Mouse (Mus musculus): ENCODE results near the gene Rpsa. TPM values are rescaled to one million over a fixed set of nuclear protein-coding genes. Genes with fewer than 3 reads are reported as not detected.

Gene Rpsa
- polyA plus RNA-seq, 1 experiment from 2014 or later, result 675 TPM

DNA sequence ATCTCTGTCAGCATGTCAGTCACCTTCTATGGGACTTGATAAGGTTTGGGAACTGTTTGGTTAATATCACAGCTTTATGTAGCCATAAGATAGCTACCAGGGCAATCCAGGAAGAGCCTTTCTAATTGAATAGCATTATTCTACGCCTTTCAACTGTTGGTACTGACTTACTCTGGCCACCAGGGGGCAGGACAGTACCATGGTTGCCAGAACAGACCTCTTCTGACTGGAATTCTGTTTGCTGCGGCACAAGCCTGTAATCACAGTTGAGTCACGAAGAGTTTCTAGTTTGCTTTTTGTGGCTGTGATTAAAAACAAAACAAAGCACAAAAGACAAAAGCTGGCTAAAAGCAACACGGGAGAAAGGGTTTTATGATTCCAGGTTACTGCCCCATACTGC lies 13.2 kb downstream of the Rpsa start:
- Histone ChIP-seq H3K9me3 (ENCODE audit: control insufficient read depth) (no peaks in the 10 kb centered on the region), H3K4me3 (ENCODE audit: low read depth, low read length) (no peak overlapping the region), H3K27ac (ENCODE audit: low read depth, low read length) (no peak overlapping the region), H3K36me3 (ENCODE audit: control insufficient read depth, insufficient read depth) (no peaks in the 10 kb centered on the region), H3K4me1 (replicated peaks; ENCODE audit: control insufficient read depth, insufficient read depth, low read length) (no peaks in the 10 kb centered on the region), H3K27me3 (replicated peaks; ENCODE audit: control insufficient read depth, insufficient read depth, low read length) (no peaks in the 10 kb centered on the region), H3K4me2 (replicated peaks; ENCODE audit: low read depth) (no peak overlapping the region), H3K9ac (ENCODE audit: low read depth, low read length) (no peak overlapping the region)
- no peak for ATAC-seq
- WGBS, result 4% methylated on average over 4 of the region's 4 CpGs
- TF ChIP-seq CTCF (IDR thresholded peaks at IDR 0.05; ENCODE audit: low read depth), result peak; percentile 95

DNA sequence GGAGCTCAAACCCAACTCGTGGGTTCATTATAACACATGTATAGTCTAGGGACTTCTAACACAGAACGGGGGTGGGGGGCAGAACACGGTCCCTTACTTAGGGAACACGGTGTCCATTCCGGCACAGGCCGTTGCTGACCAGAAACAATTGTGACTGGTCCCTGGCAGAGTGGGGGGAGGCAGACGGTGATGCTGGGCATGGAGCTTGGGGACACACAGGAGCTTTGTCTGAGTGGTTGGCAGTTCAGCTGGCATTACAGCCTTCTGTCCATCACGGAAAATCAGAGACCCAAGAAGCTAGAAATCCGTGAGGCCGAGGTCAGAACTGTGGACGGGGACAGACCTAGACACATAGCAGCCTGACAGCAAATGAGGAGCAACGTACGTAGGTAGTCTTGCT lies 17.0 kb downstream of the Rpsa start:
- no peak for ATAC-seq
- no peak for TF ChIP-seq CTCF (IDR thresholded peaks at IDR 0.05; ENCODE audit: low read depth)
- H3K4me3 ChIP-seq (ENCODE audit: low read depth, low read length), result no peak overlapping the region
- H3K4me1 ChIP-seq (replicated peaks; ENCODE audit: control insufficient read depth, insufficient read depth, low read length), result no peaks in the 10 kb centered on the region
- no peaks in the 10 kb centered on the region for H3K36me3 ChIP-seq (ENCODE audit: control insufficient read depth, insufficient read depth)
- WGBS, result 81% methylated on average over 13 of the region's 13 CpGs
- H3K27me3 ChIP-seq (replicated peaks; ENCODE audit: control insufficient read depth, insufficient read depth, low read length), result no peaks in the 10 kb centered on the region
- H3K9ac ChIP-seq (ENCODE audit: low read depth, low read length), result no peak overlapping the region
- H3K9me3 ChIP-seq (ENCODE audit: control insufficient read depth), result no peaks in the 10 kb centered on the region
- H3K4me2 ChIP-seq (replicated peaks; ENCODE audit: low read depth), result no peak overlapping the region
- no peak overlapping the region for H3K27ac ChIP-seq (ENCODE audit: low read depth, low read length)

DNA sequence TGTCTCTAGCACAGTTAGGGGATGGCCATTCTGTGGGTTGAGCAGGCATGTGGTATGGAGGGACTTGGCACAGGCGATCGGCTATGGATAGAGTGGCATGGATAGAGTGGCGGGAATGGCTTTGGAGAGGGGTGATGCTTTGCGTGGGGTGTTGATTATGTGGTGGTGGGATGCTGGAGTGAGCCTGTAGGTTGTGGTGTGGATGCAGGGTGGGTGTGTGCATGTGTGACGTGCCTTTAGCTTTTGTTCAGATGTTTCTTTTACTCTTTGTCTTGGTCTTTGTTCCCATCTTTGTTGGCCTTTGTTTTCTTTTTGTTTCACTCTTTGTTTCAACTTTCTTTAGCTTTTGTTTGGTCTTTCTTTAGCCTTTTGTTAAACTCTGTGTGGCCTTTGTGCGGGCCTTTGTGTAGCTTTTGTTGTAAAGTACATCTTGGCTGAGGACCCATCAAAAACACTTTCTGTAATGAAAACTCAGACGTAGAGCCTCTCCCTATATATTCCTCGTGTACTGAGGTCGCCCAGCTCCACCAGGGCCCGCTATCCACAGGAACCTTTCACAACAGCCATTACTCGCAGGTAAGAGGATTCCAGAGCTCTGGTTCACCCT lies 21.8 kb downstream of the Rpsa start, which contains the start of gene Mobp:
TSS of gene Mobp (plus strand) at position 486 of the 607 bp plus-strand sequence.
- H3K4me2 ChIP-seq (replicated peaks; ENCODE audit: low read depth), result no peak within 1 kb of the TSS
- H3K4me1 ChIP-seq (replicated peaks; ENCODE audit: control insufficient read depth, insufficient read depth, low read length), result no peaks in the 10 kb centered on the region
- no peaks in the 10 kb centered on the region for H3K27me3 ChIP-seq (replicated peaks; ENCODE audit: control insufficient read depth, insufficient read depth, low read length)

DNA sequence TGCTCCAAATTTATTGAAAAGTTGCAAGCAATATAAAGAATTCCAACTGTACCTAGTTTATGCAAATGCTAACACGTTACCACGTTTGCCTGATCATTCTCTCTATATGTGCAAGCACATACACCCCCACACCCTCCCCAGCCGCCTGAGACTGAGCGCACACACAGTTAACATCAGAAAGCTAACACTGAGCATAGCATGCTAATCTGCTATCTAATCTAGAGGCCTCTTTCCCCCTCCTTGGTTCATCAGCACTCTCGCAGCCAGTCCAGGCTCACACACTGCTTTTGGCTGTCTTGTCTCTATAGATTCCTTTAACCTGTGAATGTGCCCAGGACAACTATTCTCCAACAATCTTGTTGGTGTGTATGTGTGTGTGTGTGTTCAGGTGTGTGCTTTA lies 23.7 kb downstream of the Rpsa start:
- H3K4me2 ChIP-seq (replicated peaks; ENCODE audit: low read depth), result no peak overlapping the region
- no peak overlapping the region for H3K9ac ChIP-seq (ENCODE audit: low read depth, low read length)
- H3K36me3 ChIP-seq (ENCODE audit: control insufficient read depth, insufficient read depth), result no peaks in the 10 kb centered on the region
- no peak overlapping the region for H3K27ac ChIP-seq (ENCODE audit: low read depth, low read length)
- WGBS, result 61% methylated on average over 5 of the region's 5 CpGs
- no peaks in the 10 kb centered on the region for H3K27me3 ChIP-seq (replicated peaks; ENCODE audit: control insufficient read depth, insufficient read depth, low read length)
- no peak overlapping the region for H3K4me3 ChIP-seq (ENCODE audit: low read depth, low read length)
- H3K4me1 ChIP-seq (replicated peaks; ENCODE audit: control insufficient read depth, insufficient read depth, low read length), result no peaks in the 10 kb centered on the region
- ATAC-seq, result no peak
- no peak for TF ChIP-seq CTCF (IDR thresholded peaks at IDR 0.05; ENCODE audit: low read depth)
- H3K9me3 ChIP-seq (ENCODE audit: control insufficient read depth), result no peaks in the 10 kb centered on the region

More for the DNA sequence above, 21.8 kb downstream of the Rpsa start, which contains the start of gene Mobp:
- no peak within 1 kb of the TSS for H3K27ac ChIP-seq (ENCODE audit: low read depth, low read length)
- H3K4me3 ChIP-seq (ENCODE audit: low read depth, low read length), result no peak within 1 kb of the TSS
- ATAC-seq, result no peak
- TF ChIP-seq CTCF (IDR thresholded peaks at IDR 0.05; ENCODE audit: low read depth), result no peak
- H3K9me3 ChIP-seq (ENCODE audit: control insufficient read depth), result no peaks in the 10 kb centered on the region
- H3K36me3 ChIP-seq (ENCODE audit: control insufficient read depth, insufficient read depth), result no peaks in the 10 kb centered on the region
- WGBS, result 81% methylated on average over 11 of the region's 11 CpGs
- no peak within 1 kb of the TSS for H3K9ac ChIP-seq (ENCODE audit: low read depth, low read length)

DNA sequence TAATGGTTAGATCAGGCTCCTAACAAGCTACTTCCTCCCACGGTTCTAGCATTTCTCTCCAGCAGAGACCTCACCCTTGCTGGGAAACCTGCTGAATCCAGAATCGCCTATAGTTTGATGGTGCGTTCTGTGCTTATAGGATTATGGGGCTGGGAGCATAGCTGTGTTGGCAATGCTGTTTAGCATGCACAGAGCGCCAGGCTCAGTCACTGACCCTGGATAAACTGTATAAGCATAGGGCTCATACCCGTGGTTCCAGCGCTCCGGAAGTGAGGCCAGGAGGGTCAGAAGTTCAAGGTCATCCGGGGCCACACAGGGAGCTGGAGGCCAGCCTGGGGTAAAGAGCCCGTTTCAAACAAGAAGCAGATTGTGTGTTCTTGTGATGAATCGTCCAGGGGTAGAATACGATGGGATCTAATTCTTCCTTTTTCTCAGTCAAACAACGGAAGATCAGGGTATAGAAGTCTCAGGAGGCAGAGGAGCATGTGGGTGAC lies 24.5 kb downstream of the Rpsa start:
- no peak for TF ChIP-seq CTCF (IDR thresholded peaks at IDR 0.05; ENCODE audit: low read depth)
- H3K4me2 ChIP-seq (replicated peaks; ENCODE audit: low read depth), result no peak overlapping the region
- H3K4me1 ChIP-seq (replicated peaks; ENCODE audit: control insufficient read depth, insufficient read depth, low read length), result no peaks in the 10 kb centered on the region
- ATAC-seq, result no peak
- no peak overlapping the region for H3K4me3 ChIP-seq (ENCODE audit: low read depth, low read length)
- H3K27me3 ChIP-seq (replicated peaks; ENCODE audit: control insufficient read depth, insufficient read depth, low read length), result no peaks in the 10 kb centered on the region
- H3K27ac ChIP-seq (ENCODE audit: low read depth, low read length), result no peak overlapping the region
- no peaks in the 10 kb centered on the region for H3K36me3 ChIP-seq (ENCODE audit: control insufficient read depth, insufficient read depth)
- no peak overlapping the region for H3K9ac ChIP-seq (ENCODE audit: low read depth, low read length)
- H3K9me3 ChIP-seq (ENCODE audit: control insufficient read depth), result no peaks in the 10 kb centered on the region
- 72% methylated on average over 12 of the region's 12 CpGs for WGBS

DNA sequence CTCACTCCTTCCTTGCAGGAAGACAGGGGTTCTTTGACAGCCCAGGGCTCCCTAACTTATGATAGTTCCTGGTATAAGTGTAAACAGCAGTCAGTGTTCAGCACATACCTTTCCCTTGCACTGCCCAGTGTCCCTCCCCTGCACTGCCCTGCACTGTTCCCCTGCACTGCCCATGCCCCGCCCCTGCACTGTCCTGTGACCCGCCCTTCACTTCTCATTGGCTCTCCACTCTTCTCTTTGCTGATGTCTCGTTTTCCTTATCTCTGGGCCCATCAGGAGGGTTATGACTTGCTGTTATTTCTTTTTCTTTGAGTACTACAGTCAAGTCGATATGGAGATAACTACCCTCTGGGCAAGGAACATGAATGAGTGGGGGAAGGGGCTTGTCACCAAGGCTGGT lies 30.6 kb downstream of the Rpsa start:
- H3K9me3 ChIP-seq (ENCODE audit: control insufficient read depth), result no peaks in the 10 kb centered on the region
- ATAC-seq, result peak; percentile 47
- no peak overlapping the region for H3K4me3 ChIP-seq (ENCODE audit: low read depth, low read length)
- no peak overlapping the region for H3K9ac ChIP-seq (ENCODE audit: low read depth, low read length)
- no peaks in the 10 kb centered on the region for H3K36me3 ChIP-seq (ENCODE audit: control insufficient read depth, insufficient read depth)
- H3K4me2 ChIP-seq (replicated peaks; ENCODE audit: low read depth), result no peak overlapping the region
- H3K27ac ChIP-seq (ENCODE audit: low read depth, low read length), result no peak overlapping the region
- TF ChIP-seq CTCF (IDR thresholded peaks at IDR 0.05; ENCODE audit: low read depth), result no peak
- H3K4me1 ChIP-seq (replicated peaks; ENCODE audit: control insufficient read depth, insufficient read depth, low read length), result no peaks in the 10 kb centered on the region
- no peaks in the 10 kb centered on the region for H3K27me3 ChIP-seq (replicated peaks; ENCODE audit: control insufficient read depth, insufficient read depth, low read length)
- WGBS, result 19% methylated on average over 4 of the region's 4 CpGs
